Mouse (Mus musculus): ENCODE data around the gene Tmc7.

Gene Tmc7

DNA sequence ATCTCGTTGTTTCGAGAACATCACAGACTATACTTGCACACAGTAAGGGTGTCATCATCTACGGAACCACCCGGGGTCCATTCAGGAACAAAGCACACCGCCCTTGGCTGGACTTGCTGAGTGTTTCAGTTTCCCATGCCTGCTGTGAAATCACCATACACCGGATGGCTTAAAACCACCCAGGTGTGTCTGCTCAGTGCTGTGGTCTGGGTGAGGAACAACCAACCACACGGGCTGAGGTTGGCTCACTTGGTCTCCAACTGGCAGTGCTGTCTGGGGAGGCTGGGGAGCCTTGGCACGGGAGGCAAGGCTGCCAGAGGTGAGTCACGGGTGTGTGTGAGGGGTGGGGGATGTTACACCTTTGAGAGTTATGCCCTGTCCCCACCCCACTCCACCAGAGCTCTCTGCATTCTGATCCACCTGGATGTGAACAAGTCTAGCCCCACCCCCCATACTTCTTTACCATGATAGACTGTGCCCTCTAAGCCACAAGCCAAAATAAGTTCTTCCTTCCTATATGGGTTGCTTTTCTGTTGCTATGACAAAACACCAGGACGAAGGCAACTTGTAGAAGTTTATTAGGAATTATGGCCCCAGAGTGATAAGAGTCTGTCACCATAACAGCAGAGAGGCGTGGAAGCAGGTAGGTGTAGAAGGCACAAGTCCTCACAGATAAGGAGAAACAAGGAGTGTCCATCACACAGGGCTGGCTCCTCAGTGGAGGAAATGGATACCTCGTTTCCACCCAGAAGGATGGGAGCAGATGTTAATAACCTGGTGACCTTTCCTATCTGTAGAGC, 85.4 kb downstream of the Tmc7 start:
- no peak for DNase-seq

DNA sequence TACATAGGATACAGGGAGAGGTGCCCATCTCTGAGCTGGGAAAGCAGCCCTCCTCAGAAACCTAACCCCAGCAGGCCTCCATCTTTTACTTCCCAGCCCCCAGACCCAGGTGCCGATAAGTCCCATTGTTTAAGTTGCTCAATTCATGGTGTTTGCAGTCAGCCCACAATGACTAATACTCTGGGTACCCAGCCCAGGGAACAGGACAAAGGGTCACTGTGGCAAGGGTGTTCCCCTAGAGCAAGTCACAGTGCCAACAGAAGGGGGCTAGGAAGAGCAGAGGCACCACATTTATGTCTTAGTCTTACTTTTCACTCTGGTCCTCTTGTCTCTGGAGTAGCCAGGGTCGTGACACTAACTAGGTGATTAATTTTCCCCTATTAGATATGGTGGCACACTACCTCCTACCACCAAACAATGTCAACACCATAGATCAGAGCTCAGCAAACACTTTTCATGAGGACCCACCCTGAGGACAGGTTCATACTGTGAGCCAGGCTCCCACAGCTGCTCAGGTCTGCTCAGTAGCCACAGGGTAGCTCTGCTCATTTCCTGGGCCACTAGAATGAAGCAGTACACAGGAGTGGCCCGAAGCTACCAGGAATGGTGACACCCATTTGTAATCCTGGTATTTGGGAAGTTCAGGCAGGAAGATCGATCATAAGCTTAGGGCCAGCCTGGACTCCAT, 89.5 kb downstream of the Tmc7 start:
- no peak for DNase-seq

DNA sequence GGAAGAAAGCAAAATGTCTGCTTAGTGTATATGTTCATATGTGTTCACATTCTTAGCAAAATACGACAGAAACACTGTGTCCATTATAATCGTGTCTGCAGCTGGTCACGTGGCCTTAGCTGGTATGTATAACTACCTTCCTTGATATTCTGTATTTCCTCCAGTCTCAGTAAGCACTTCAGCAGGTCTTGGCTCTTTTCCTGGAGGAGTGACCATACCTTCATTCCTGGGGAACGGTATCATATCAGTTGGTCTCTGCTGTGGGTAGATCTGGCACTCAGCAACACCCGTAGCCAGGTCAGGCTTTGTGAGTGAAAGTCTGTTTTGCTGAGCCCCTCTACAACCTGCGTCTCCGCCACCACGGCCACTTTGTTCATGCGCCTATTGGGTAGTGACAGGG, 90.6 kb downstream of the Tmc7 start:
- DNase-seq: no peak

DNA sequence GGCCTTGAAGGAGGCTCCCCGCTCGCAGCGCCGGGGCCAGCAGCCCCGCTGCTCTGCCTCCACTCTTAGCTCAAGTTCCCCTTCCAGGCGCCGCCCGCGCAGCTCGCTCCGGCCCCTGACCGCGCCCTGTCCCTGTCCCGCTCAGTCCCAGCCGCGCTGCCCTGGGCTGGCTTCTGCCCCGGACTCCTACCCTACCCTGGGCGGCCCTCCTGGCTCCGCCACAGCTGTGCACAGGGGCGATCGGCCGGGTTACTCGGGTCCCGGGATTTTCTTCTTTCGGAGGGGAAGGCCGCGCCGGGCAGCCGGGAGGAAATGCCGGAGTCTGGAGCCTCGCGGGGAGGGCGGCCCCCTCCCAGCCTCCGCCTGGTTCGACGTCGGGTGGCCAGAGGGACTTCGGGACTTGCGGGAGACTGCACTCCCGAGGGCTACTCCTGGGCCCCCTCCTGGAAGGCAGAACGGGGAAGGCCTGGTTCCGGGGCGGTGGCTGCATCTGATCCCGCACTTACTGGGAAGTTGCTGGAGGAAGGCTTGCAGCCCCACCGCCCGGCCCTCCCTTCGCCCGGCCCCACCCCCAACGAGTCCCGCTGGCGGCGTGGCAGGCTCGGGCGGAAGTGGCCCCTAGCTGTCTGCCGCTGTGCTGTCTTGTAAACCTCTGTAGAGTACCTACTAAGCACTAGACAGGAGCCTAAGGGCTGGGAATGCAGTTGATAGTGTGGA, 92.9 kb downstream of the Tmc7 start, which contains the start of gene Itpripl2:
Gene Itpripl2, minus strand, starts transcription at position 545 of the 717 bp plus-strand sequence.
- DNase-seq: peak; percentile 42 to 43

DNA sequence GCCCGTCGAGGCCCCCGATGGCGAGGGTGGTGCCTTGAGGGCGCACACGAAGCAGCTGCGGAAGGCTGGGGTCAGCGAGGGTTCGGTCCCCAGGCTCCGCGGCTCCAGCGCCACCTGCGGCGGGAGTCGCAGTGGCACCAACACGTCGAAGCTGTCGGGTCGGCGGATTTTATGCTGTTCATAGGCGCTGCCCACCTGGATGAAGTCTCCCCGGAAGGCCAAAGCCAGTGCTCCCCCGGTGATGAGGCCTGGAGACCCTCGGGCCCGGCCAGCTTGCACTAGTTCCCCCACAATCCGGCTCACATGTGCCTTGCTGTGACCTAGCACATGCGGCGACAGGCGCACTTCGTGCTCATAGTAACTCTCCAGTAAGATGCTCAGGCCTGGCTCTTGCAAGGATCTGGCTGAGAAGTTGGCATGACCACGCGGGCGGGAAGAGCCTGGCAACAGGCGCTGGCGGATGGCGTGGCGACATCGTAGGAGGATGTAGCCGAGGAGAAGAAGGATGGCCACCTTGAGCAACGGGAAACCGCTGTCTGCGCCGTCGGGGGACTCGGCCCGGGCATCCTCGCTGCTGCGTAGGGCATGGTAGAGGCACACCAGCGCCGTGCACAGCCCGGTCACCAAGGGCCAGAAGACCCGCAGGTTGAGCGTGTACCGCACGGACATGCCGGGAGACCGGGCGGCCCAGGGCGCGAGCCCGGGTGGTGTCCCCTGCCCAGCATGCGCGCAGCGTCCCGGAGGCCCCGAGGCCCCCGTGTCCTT, 93.7 kb downstream of the Tmc7 start:
- DNase-seq: no peak

DNA sequence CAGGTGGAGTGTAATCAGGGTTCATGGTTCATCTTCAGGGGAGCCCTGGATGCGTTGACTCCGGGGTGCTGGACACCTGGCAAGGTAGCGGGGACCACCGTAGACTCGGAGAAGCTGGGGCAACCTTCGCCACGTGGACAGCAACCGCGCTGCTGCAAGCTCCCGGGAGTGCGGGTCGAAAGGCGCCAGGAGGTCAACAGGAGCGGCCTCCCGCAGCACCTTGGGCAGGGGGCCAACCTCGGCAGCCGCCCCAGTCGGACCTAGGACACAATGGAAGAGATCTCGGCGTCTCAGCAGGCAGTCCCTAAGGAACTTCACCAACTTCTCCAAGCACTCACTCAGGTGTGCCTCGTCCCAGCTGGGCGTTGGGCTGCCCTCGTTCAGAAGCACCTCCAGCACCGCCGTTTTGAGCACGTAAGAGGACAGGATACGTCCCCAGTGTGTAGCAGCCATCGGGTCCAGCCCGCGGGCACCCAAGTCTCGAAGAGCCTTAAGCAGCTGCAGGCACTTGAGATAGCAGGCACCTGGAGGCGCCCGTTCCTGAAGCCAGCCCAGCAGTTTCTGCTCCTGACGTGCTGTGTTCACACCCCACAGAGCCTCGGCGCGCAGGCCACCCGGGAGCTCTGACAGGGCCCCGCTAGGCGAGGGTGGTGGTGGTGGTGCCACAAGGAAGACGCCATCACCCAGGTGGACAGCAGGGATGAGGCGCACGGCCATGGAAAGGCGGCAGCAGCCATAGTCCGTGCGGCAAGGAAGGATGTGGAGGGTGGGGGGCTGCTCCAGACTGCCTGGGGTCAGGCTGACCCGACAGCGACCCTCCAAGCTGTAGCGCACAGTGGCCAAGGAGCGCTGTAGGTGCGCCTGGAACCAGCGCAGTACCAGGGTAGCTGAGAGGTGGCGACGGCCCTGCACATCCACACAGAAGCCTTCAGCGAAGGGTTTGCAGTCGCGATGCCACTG, 94.5 kb downstream of the Tmc7 start:
- no peak for DNase-seq

DNA sequence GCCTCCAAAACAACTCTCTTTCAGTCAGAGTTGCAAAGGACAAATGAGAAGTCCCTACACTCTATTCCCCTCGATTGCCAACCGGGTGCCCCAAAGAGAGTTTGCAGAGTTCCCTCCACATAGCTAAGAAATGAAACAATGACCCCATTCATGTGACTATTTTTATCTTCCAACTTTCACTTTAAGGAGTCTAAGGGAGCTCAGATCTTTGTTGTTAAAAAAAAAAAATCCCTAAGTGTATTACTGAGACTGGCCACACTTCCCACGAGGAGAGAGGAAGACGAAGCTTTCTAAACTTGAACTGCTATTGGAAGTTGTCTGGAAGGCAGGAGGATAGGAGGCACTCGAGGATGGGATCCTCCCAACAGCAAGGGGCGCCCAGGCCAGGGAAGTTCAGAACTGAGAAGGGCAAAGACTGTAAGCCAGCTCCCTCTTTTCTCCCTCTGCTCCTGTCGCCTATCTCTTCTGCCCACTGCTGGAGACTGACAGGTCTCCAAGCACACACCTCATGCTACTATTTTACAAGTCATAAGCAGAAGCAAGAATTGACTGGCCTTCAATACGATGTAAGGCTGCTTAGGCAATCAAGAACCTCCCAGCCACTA, 96.4 kb downstream of the Tmc7 start:
- no peak for DNase-seq

DNA sequence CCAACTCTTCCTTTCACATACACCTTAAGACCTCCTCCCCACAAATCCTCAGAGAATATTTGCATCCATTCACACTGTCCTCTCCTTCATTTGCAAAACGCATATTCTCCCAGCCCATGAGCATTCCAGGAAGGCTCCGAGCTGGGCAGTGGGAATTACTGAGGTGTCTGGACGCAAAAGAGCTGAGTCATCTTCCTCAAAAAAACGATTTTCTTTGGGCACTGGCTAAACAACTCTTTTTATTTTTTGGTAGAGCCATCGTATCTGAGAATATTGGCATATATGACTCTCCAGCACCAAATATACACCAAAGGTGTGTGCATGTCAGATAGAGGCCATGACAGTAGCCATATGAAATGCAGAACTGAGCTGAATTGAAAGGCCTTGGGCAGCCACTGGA, 97.6 kb downstream of the Tmc7 start:
- DNase-seq: no peak
